Mouse (Mus musculus) kidney, adult 2 months (tissue): ENCODE results near the gene Hist2h2ac. TPM values are rescaled to one million over a fixed set of nuclear protein-coding genes. Genes with fewer than 3 reads are reported as not detected.
"Not testable (repeated sequence)": the region's sequence is repeated elsewhere in the genome, so short reads cannot be mapped to it uniquely, and the experiment has no call there.

Source experiments
- DNase-seq: peaks from one replicate; pipeline ENCODE4 v3.0.0; 2021
- H3K27ac ChIP-seq: fragments of 200-500 bp; 2 replicates; pipeline ENCODE4 v1.5.1; 2012; ENCODE audit warnings: low read depth, low read length, control low read depth, inconsistent platforms; ENCODE audit not compliant: insufficient read depth
- H3K27me3 ChIP-seq: fragments of 200-500 bp; replicated peaks from 2 replicates; pipeline ENCODE4 v1.6.1; 2012; ENCODE audit warnings: mild to moderate bottlenecking, moderate library complexity, low read length, inconsistent platforms; ENCODE audit not compliant: control insufficient read depth, insufficient read depth
- H3K36me3 ChIP-seq: fragments of 200-500 bp; 2 replicates; pipeline ENCODE4 v1.6.1; 2012; ENCODE audit warnings: mild to moderate bottlenecking, moderate library complexity, low read length, inconsistent platforms; ENCODE audit not compliant: control insufficient read depth, insufficient read depth
- H3K4me1 ChIP-seq: fragments of 200-500 bp; 2 replicates; pipeline ENCODE4 v1.6.1; 2011; ENCODE audit warnings: low read length; ENCODE audit not compliant: control insufficient read depth, insufficient read depth
- H3K4me3 ChIP-seq: fragments of 200-500 bp; 2 replicates; pipeline ENCODE4 v1.5.1; 2011; ENCODE audit warnings: mild to moderate bottlenecking, low read depth, low read length, control low read depth; ENCODE audit not compliant: insufficient read depth
- CTCF ChIP-seq: fragments of 200-500 bp; conservative IDR thresholded peaks from 2 replicates; pipeline ENCODE4 v1.5.1; 2011; ENCODE audit warnings: low read depth, mild to moderate bottlenecking, control low read depth, low read length, moderate library complexity, mixed read lengths; ENCODE audit not compliant: insufficient read depth, insufficient read length
- POLR2A ChIP-seq: fragments of 200-500 bp; IDR thresholded peaks from one replicate; pipeline ENCODE4 v1.6.1; 2011; ENCODE audit warnings: low read depth, low read length, control low read depth
- WGBS: fragments of 180-500 bp; shearing (Covaris S2); methylation state at CpG from one replicate; pipeline ENCODE4 v1.1.7; 2018; 5-methylcytosine and 5-hydroxymethylcytosine counted together
- polyA plus RNA-seq: library from polyadenylated mRNA; depleted of rRNA; stranded (reverse); fragments of >200 nt; gene quantifications from 2 replicates; pipeline ENCODE4 v1.2.3, GENCODE M21; 2012

The Hist2h2ac gene
- polyA plus RNA-seq, 1 experiment, result 3.7 TPM

DNA sequence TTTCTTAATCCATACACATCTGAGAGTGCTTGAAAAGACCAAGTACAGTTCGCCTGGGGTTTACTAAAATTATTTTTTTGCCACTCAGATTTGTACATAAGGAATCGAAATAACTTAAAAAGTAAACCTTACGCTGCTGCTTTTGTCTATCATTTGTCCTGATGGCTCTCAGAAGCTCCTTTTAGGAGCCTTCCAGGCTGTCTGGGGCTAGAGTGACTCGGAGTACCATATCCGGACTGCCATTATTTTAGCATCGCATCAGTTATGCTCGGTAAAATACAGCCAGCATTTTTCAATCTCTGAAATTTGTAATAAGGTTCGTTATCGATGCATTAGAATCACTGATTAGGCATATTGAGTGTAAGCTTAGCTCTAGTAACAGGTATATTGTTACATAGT is 20.1 kb upstream of the Hist2h2ac start:
- 81% methylated on average over 9 of the region's 9 CpGs for WGBS
- Histone ChIP-seq H3K27ac (no peak overlapping the region), H3K4me1 (peaks cover 10% of the 10 kb centered on the region; the same call in 1 of the 2 replicates), H3K36me3 (no peaks in the 10 kb centered on the region), H3K4me3 (no peak overlapping the region), H3K27me3 (no peaks in the 10 kb centered on the region)
- peak; percentile 9 for DNase-seq
- TF ChIP-seq POLR2A, result no peak
- no peak for TF ChIP-seq CTCF

DNA sequence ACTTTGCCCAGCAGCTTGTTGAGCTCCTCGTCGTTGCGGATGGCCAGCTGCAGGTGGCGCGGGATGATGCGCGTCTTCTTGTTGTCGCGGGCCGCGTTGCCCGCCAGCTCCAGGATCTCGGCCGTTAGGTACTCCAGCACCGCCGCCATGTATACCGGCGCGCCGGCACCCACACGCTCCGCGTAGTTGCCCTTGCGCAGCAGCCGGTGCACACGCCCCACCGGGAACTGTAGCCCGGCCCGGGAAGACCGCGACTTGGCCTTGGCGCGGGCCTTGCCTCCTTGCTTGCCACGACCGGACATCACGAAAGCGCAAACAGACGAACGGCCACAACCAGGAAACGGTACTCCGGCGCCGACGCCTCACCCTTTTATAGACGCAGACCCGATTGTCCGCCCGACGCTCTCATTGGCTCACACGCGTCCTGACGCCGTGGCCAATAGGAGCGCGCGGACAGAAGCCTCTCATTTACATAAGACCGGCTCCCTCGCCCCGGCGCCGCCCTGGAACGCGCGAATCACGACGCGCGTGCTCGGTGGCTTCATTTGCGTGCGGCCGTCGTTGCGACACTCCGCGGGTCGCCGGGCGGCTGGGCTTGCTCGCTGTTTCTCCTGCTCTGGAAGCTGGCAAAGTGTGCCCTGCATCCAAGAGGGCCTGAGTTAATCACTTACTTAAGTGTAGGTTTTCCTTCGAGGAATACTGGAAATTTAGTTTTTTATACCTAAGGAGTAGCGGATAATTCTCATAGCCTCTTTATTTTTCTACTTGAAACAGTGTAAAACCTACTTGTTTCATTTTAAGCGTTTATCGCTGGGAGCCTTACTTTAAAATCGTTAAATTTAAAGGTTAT is 19.5 kb upstream of the Hist2h2ac start, which contains the start of gene Hist2h2aa2:
TSS of gene Hist2h2aa2 (minus strand) at position 328 of the 850 bp plus-strand sequence.
- Histone ChIP-seq H3K4me3 (peak within 1 kb of the TSS; percentile 65), H3K4me1 (peaks cover 10% of the 10 kb centered on the region; the same call in 1 of the 2 replicates), H3K27ac (peak within 1 kb of the TSS; percentile 86)
- not testable (repeated sequence) for H3K36me3 ChIP-seq, H3K27me3 ChIP-seq
- peak; percentile 27 for TF ChIP-seq POLR2A
- 2% methylated on average over 44 of the region's 85 CpGs for WGBS
- DNase-seq, result peak; percentile 99

DNA sequence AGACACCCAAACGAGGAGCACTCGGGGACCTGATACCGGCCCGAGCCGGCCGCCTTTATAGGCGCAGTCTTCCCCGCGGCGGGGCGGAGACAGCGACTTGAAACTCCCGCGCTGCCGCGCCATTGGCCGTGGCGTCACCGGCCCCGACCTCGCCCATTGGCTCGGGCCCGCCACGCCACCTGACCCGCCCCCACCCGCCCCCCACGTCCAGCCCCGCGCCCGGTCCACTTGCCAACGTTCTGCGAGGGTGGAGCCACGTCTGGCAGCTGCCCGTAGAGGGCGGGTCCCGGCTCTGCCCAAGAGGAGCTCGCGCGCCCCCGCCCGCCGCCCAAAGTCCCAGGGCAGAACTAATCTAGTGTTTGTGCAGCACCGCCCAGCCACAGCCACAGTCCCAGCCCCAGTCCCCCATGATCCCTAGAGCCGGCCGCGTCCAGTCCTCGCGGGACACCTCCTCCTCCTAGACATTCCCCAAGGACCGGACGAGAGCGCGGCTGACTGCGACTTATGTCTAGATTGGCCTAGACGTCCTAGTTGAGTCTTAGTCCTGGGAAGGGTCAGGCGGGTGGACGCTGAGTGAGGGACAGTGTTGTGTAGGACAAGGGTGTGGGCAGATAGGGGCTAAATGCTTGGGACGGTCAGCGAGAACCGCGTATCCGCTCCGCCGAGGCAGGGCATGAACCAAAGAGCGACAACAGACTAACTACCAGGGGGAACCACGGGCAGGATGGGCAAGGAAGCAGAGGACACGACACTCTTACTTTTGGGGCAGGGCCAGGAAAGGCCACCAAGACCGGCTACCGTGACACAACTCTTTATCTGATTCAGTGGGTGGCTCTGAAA is 18.5 kb upstream of the Hist2h2ac start, which contains the start of gene Hist2h3c2:
TSS of gene Hist2h3c2 (minus strand) at position 174 of the 840 bp plus-strand sequence.
- peak; percentile 73 for DNase-seq
- not testable (repeated sequence) for H3K36me3 ChIP-seq, H3K27me3 ChIP-seq, H3K4me1 ChIP-seq
- WGBS, result 3% methylated on average over 22 of the region's 68 CpGs
- H3K27ac ChIP-seq, result peak within 1 kb of the TSS; percentile 86
- H3K4me3 ChIP-seq, result peak within 1 kb of the TSS; percentile 65

DNA sequence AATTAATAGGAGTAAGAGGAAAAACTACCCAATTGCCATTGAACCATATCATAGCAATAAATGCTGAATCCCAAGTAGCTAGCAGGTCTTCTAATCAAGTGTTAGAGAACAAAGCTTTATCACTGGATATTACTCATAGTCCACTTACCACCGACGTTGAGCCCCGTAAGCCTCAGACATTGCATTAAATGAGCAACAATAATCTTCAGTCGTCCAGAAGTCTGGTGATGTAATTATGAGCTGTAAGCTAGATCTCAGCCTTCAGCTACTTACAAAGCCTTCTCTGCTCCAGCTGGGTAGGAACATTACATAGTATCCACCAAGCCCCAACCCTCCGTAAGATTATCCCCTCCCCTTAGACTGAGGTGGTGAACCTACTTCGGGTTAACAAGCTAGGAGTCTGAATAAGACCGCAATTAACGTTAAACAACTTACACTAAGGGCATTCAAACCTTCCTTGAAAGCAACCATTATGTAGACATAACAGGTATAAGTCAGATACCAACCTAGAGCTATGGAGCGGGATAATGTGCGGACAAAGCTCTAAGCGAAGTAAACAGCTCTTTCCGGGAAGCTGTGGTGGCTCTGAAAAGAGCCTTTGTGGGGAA is 17.3 kb upstream of the Hist2h2ac start:
- Histone ChIP-seq H3K4me3 (no peak overlapping the region), H3K27ac (no peak overlapping the region)
- TF ChIP-seq CTCF, result no peak
- no peak for TF ChIP-seq POLR2A

DNA sequence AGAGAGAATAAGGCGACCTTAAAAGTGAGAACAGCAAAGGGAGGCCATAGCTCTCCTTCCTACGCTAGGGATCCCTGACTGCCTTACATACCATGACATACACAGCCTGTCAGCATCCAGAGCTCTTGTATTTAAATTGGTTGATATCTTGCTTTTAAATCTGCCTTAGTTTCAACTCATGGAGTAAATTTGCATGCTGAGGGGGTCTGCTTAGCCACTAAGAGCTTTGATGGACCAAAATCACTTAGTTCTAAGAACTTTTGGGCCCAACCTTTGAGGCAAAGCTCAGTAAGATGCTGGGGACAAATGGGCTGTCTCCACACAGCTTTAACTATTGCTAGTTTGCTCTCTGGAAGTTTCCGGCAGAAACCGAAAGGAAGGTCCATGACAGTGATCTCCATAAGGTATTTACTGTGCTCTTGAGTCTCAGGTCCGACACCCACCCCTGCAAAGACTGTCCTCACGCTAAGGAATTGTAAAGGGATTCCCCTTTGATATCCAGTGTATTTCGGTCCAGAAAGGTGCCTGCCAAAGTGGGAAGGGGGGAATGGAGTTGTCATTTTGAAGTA is 16.7 kb upstream of the Hist2h2ac start:
- Histone ChIP-seq H3K4me1 (peaks cover 3% of the 10 kb centered on the region; the same call in 1 of the 2 replicates), H3K27ac (no peak overlapping the region), H3K27me3 (no peaks in the 10 kb centered on the region), H3K4me3 (no peak overlapping the region), H3K36me3 (no peaks in the 10 kb centered on the region)
- DNase-seq, result no peak
- TF ChIP-seq CTCF (no peak), POLR2A (no peak)
- 79% methylated on average over 7 of the region's 7 CpGs for WGBS

More for the DNA sequence above, 17.3 kb upstream of the Hist2h2ac start:
- 24% methylated on average over 12 of the region's 12 CpGs for WGBS
- no peak for DNase-seq
- peaks cover 3% of the 10 kb centered on the region; the same call in 1 of the 2 replicates for H3K4me1 ChIP-seq
- H3K27me3 ChIP-seq, result no peaks in the 10 kb centered on the region
- H3K36me3 ChIP-seq, result no peaks in the 10 kb centered on the region

DNA sequence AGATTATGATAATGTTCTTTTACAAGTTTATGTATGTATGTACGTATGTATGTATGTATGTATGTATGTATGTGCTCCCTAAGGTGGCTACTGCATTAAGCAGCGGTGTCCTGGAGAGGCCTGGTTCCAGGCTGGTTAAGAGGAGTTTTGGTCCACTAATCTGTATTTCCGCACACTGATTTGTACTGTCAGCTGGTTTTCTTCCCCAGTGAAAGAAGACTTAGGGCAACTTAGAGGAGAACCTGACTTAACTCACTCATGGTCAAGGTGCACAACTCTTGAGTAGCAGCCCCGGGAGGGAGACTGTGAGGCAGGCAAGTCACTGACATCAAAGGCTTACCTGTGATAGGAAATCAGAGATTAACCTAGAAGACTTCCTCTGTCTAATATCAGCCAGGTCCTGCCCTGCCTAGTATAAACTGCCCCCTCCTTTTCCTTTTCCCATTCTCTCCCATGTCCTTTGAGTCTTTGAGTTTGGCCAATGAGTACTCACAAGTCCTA is 16.2 kb upstream of the Hist2h2ac start:
- Histone ChIP-seq H3K27ac (no peak overlapping the region), H3K4me3 (no peak overlapping the region)
- WGBS, result 70% methylated on average over 4 of the region's 4 CpGs

More for the DNA sequence above, 16.2 kb upstream of the Hist2h2ac start:
- Histone ChIP-seq H3K27me3 (no peaks in the 10 kb centered on the region), H3K36me3 (no peaks in the 10 kb centered on the region), H3K4me1 (peaks cover 3% of the 10 kb centered on the region; the same call in 1 of the 2 replicates)
- no peak for TF ChIP-seq CTCF
- TF ChIP-seq POLR2A, result no peak
- DNase-seq, result no peak
